Mouse (Mus musculus) ES-Bruce4 (cell line): ENCODE measurements around the gene Zfp239.

Experiments used
- CTCF ChIP-seq: IDR thresholded peaks from one replicate; pipeline ENCODE4 v1.8.1; 2011; ENCODE audit warnings: low read depth, low read length
- EP300 ChIP-seq: IDR thresholded peaks from 2 replicates; pipeline ENCODE4 v1.6.1; 2011; ENCODE audit warnings: low read depth, low read length; ENCODE audit not compliant: insufficient read depth
- POLR2A ChIP-seq: IDR thresholded peaks from one replicate; pipeline ENCODE4 v1.8.1; 2011; ENCODE audit warnings: low read length; ENCODE audit not compliant: insufficient read depth

DNA sequence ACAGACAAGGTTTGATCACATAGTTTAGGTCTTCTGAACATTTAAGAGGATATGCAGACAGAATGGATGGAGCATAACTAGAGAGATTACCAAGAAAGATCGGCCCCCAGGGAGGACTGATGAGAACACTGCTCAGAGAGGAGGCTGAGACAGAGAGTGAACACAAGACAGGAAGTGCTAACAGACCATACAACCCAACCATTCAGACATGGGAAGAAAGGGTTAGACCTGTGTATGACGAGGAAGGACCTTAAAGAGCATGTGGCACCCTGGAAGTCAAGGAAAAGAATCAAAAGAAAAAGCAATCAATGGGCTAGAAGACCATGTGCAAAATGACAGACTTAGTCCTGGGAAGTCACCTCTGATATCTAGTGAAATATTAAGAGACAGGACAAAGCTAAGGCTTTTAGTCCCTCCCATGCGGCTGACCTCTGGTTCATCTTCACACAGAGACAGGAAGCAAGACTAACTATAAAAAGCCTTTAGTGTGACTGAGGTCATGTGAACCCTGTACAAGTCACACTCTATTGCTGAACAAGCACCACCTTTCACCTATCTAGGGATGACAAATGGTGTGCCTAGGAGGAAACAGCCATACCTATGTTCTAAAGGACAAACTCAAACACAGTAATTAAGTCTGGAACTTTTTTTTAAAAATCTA lies 12.9 kb downstream of the Zfp239 start:
- TF ChIP-seq POLR2A (no peak), EP300 (no peak), CTCF (no peak)
